Mouse (Mus musculus) heart, postnatal 0 days (tissue): ENCODE measurements at regions not wholly inside any gene's neighbourhood (a gene's known extent, or its start where the extent isn't known, plus 50 kb on each side); places are given as distances from the start of the nearest gene placed in this dataset.
"Not testable (repeated sequence)": the region's sequence is repeated elsewhere in the genome, so short reads cannot be mapped to it uniquely, and the experiment has no call there.

ENCODE experiments used
- ATAC-seq: fragments of 200-750 bp; cut with Nextera tagmentation; 2 replicates; pipeline ENCODE4 v1.8.0; 2017; ENCODE audit warnings: low read depth, moderate number of reproducible peaks, moderate library complexity; ENCODE audit not compliant: insufficient read depth
- DNase-seq: peaks from one replicate; pipeline ENCODE4 v3.0.0-alpha.2; 2016; ENCODE audit warnings: low spot score
- H3K27ac ChIP-seq: fragments of 300-500 bp; sonication (generic); 2 replicates; pipeline ENCODE4 v1.5.1; 2014; ENCODE audit warnings: low read depth, mild to moderate bottlenecking
- H3K27me3 ChIP-seq: fragments of 300-500 bp; sonication (generic); 2 replicates; pipeline ENCODE4 v1.6.1; 2014; ENCODE audit warnings: low read length, mixed read lengths; ENCODE audit not compliant: control insufficient read depth, insufficient read depth
- H3K36me3 ChIP-seq: fragments of 300-500 bp; sonication (generic); replicated peaks from 2 replicates; pipeline ENCODE4 v1.6.1; 2014; ENCODE audit warnings: low read length, mixed read lengths; ENCODE audit not compliant: control insufficient read depth, insufficient read depth
- H3K4me1 ChIP-seq: fragments of 300-500 bp; sonication (generic); 2 replicates; pipeline ENCODE4 v1.6.1; 2014; ENCODE audit warnings: antibody characterized with exemption; ENCODE audit not compliant: control insufficient read depth, insufficient read depth
- H3K4me2 ChIP-seq: fragments of 300-500 bp; sonication (generic); 2 replicates; pipeline ENCODE4 v1.6.1; 2014; ENCODE audit warnings: low read depth, mild to moderate bottlenecking, low read length, moderate library complexity
- H3K4me3 ChIP-seq: fragments of 300-500 bp; sonication (generic); 2 replicates; pipeline ENCODE4 v1.5.1; 2014; ENCODE audit warnings: low read depth, low read length
- H3K9ac ChIP-seq: fragments of 300-500 bp; sonication (generic); replicated peaks from 2 replicates; pipeline ENCODE4 v1.6.1; 2014; ENCODE audit warnings: low read depth, low read length, mixed read lengths
- H3K9me3 ChIP-seq: fragments of 300-500 bp; sonication (generic); replicated peaks from 2 replicates; pipeline ENCODE4 v1.6.1; 2016; ENCODE audit warnings: low read length; ENCODE audit not compliant: control insufficient read depth
- CTCF ChIP-seq: IDR thresholded peaks from 2 replicates; pipeline ENCODE4 v1.5.1; 2016; ENCODE audit warnings: antibody characterized with exemption, control low read depth, low read depth
- EP300 ChIP-seq: IDR thresholded peaks from 2 replicates; pipeline ENCODE4 v1.6.1; 2016; ENCODE audit warnings: antibody characterized with exemption, low read depth
- whole genome bisulfite sequencing: fragments of 180-500 bp; shearing (Covaris S2); extraction: QIAGEN DNeasy Blood & Tissue Kit; methylation state at CpG from one replicate; pipeline ENCODE4 v1.1.7; 2014; 5-methylcytosine and 5-hydroxymethylcytosine counted together

DNA sequence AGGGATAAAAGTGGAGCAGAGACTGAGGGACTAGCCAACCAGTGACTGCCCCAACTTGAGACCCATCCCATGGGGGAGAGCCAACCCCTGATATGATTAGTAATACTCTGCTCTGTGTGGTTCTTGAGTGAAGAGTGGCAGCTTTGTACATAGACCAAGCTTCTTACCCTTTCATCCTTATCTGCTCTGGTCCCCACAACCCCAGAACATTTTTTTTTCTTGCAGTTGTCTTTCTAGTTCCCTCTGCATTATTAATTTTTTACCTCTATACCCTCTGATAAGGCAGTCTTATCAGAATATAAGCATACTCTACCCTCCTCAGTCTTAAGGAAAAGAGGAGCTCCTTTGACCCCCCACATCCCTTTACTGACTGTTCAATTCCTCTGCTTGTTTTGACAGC lies 474.4 kb upstream of the Fam160b2 start:
- DNase-seq (no peak), ATAC-seq (no peak)
- TF ChIP-seq EP300 (no peak), CTCF (no peak)

DNA sequence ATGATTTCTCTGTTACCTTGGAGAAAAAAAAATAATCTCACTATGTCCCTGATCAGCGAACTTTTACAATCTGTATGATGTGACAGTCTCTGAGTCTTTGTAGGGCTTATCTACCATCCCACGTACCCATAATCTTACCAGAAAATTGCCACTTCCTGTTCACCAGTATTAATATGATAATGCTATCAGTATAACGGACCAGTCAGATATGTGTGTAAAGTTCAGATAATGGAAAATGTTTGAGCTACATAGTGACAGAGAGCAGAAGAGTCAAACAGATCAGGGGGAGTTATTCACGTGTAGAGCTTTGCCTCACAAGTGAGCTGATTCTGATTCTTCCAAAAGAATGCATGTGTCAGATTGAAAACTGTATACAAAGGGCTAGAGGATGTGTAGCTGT lies 466.0 kb upstream of the Fam160b2 start:
- TF ChIP-seq CTCF (no peak), EP300 (no peak)
- DNase-seq (no peak), ATAC-seq (no peak)
- Histone ChIP-seq H3K4me2 (no peak overlapping the region), H3K27ac (no peak overlapping the region), H3K4me3 (no peak overlapping the region), H3K27me3 (no peaks in the 10 kb centered on the region), H3K36me3 (no peaks in the 10 kb centered on the region), H3K4me1 (no peaks in the 10 kb centered on the region), H3K9me3 (no peaks in the 10 kb centered on the region), H3K9ac (no peak overlapping the region)
- WGBS = 30% methylated on average over 4 of the region's 4 CpGs

More for the DNA sequence above, 474.4 kb upstream of the Fam160b2 start:
- Histone ChIP-seq H3K9me3 (no peaks in the 10 kb centered on the region), H3K27ac (no peak overlapping the region), H3K4me2 (no peak overlapping the region), H3K36me3 (no peaks in the 10 kb centered on the region), H3K4me3 (no peak overlapping the region), H3K4me1 (no peaks in the 10 kb centered on the region), H3K27me3 (no peaks in the 10 kb centered on the region), H3K9ac (no peak overlapping the region)

DNA sequence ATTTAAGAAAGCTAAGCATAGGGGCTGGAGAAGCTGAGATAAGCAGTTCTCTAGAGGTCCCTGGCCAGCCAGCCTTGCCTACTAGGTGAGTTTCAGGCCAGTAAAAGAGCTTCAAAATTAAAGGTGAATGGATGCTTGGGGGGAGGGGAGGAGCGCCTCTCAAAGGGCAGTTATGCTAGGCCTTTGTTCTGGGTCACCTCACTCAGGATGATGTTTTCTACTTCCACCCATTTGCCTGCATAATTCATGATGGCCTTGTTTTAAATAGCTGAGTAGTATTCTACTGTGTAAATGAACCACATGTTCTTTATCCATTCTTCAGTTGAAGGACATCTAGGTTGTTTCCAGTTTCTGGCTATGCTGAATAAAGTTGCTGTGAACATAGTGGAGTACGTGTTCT lies 457.0 kb upstream of the Fam160b2 start:
- Histone ChIP-seq H3K9me3 (no peaks in the 10 kb centered on the region), H3K27me3 (no peaks in the 10 kb centered on the region), H3K4me3 (no peak overlapping the region), H3K9ac (no peak overlapping the region), H3K4me2 (no peak overlapping the region), H3K36me3 (no peaks in the 10 kb centered on the region), H3K27ac (no peak overlapping the region), H3K4me1 (no peaks in the 10 kb centered on the region)
- no peak for DNase-seq
- WGBS = 92% methylated on average over 2 of the region's 2 CpGs
- no peak for TF ChIP-seq EP300
- TF ChIP-seq CTCF = no peak
- no peak for ATAC-seq

DNA sequence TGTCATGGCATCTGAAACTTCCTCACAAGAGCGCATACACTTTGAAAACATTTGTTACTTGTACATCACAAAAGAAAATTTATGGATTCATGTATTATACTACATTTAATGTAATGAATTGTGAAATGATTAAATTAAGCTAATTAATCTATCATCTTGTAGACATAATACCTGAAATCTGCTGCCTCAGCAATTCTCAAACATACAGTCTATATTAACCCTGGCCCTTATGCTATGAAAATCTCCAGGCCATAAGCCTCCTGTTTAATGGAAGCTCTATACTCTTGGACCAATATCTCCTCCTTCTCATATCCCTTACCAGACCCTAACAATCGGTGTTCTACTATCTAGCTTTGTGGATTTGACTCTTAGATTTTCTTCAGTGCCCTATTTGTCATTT lies 455.8 kb upstream of the Fam160b2 start:
- Histone ChIP-seq H3K9ac (no peak overlapping the region), H3K27ac (no peak overlapping the region), H3K27me3 (no peaks in the 10 kb centered on the region), H3K36me3 (no peaks in the 10 kb centered on the region), H3K9me3 (no peaks in the 10 kb centered on the region), H3K4me1 (no peaks in the 10 kb centered on the region), H3K4me3 (no peak overlapping the region), H3K4me2 (no peak overlapping the region)
- 85% methylated on average over 2 of the region's 2 CpGs for WGBS
- ATAC-seq (no peak), DNase-seq (no peak)
- TF ChIP-seq EP300 (no peak), CTCF (no peak)

DNA sequence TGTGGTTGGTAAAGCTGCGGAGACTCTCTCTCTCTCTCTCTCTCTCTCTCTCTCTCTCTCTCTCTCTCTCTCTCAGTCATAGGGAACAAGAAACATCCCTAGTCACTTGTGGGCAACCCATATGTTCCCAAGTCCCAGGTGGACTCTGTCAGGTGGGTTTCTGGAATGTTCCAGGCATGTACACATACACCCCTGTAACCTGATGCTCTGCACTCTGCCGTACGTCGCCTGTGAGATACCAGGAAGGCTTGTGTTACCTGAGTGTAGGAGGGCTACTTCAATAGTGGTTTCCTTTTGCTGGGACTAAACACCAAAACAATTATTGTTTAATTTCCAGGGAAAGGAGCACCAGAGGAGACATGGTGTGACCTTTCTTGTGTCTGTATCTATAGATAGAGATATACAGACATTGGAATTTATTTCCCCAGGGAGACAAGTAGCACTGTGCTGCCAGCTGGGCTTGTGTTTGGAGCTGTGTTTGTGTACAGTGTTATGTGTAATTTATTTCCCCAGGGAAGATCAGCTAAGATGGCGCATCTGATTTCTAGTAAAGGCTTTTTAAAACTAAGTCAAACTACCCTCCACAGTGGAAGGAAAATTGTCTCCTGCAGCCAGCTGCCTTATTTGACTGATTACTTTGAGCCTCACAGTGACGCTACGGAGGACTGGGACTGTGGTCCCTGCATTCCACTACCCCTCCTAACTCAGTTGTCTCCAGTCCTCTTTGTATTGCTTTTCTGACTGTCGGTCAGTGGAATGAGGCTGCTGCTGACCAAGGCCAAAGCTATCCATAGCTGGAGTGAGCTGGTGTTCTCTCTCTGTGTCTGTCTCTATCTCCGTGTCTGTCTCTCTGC lies 454.4 kb upstream of the Fam160b2 start:
- Histone ChIP-seq H3K36me3 (no peaks in the 10 kb centered on the region), H3K27me3 (no peaks in the 10 kb centered on the region), H3K4me1 (no peaks in the 10 kb centered on the region), H3K27ac (no peak overlapping the region), H3K9me3 (no peaks in the 10 kb centered on the region), H3K4me2 (no peak overlapping the region), H3K4me3 (no peak overlapping the region), H3K9ac (no peak overlapping the region)
- DNase-seq = no peak
- ATAC-seq = no peak
- no peak for TF ChIP-seq CTCF
- no peak for TF ChIP-seq EP300
- WGBS = 73% methylated on average over 9 of the region's 9 CpGs

DNA sequence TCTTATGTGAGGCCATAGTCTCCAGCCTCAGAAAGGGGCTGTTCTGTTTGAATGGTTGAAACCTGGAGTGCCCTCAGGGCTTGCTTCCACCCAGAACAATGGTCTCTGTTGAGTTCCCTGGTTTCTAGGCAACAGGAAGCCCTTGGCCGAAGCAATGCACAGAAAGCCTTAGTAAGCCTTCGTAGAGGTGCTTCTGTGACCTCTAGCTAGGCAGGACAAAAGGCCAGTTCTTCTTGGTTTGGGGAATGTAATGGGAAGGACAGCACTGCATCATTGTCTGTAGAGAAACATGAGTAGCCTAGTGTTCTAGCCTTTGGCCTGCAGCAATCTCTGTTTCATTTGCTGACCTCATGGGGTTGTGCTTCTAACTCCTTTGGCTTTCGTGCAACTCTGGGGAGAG lies 447.5 kb upstream of the Fam160b2 start:
- TF ChIP-seq CTCF (no peak), EP300 (no peak)
- Histone ChIP-seq H3K4me2 (no peak overlapping the region), H3K4me3 (no peak overlapping the region), H3K9me3 (no peaks in the 10 kb centered on the region), H3K36me3 (no peaks in the 10 kb centered on the region), H3K27ac (no peak overlapping the region), H3K4me1 (no peaks in the 10 kb centered on the region), H3K9ac (no peak overlapping the region), H3K27me3 (no peaks in the 10 kb centered on the region)
- WGBS = 60% methylated on average over 3 of the region's 3 CpGs
- DNase-seq = no peak
- no peak for ATAC-seq

DNA sequence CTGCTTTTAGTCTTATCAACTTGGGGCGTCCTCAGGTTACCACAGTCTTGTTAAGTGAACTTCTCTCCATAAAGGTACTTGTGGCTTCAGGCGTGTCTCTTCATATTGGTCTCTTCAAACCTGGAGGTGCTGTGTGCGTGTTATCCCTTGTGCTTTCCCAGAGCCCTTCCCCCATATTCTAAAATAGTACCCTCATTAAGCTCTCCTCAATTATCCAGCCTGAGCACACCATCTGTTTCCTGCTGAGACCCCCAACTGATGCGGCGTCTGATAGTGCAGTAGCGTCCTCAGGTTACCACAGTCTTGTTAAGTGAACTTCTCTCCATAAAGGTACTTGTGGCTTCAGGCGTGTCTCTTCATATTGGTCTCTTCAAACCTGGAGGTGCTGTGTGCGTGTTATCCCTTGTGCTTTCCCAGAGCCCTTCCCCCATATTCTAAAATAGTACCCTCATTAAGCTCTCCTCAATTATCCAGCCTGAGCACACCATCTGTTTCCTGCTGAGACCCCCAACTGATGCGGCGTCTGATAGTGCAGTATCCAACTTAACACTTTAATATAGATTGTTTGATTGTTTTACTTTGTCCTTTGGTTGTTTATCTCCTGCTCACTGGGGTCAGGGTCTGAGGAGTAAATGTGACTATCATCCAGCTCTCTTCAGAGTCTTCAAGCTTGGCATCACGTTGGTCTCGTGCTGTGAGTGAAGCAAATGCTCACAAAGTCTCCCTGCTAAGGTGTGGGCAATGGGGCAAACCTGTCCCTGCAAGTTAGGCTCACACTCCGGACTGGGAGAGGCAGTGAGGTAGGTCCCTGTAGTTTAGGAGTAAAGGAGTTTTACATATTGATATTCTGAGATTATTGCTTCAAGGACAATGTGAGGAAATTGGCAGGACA lies 444.5 kb upstream of the Fam160b2 start:
- DNase-seq, H3K4me2 ChIP-seq, H3K9ac ChIP-seq, H3K9me3 ChIP-seq, H3K27me3 ChIP-seq, H3K27ac ChIP-seq, H3K4me1 ChIP-seq, H3K36me3 ChIP-seq, ATAC-seq, H3K4me3 ChIP-seq: not testable (repeated sequence)
- 30% methylated on average over 11 of the region's 13 CpGs for WGBS
